Mouse (Mus musculus) liver, postnatal 0 days (tissue): Measurements from ENCODE around the gene Gm13539.
A peak's percentile ranks its signal among the peaks of the same experiment; 100 is the strongest.

Source experiments
- CTCF ChIP-seq: sonication (generic); IDR thresholded peaks from 2 replicates; pipeline ENCODE4 v1.5.1; 2016; ENCODE audit warnings: antibody characterized with exemption, low read depth
- EP300 ChIP-seq: IDR thresholded peaks from 2 replicates; pipeline ENCODE4 v1.6.1; 2016; ENCODE audit warnings: antibody characterized with exemption, low read depth, mild to moderate bottlenecking

DNA sequence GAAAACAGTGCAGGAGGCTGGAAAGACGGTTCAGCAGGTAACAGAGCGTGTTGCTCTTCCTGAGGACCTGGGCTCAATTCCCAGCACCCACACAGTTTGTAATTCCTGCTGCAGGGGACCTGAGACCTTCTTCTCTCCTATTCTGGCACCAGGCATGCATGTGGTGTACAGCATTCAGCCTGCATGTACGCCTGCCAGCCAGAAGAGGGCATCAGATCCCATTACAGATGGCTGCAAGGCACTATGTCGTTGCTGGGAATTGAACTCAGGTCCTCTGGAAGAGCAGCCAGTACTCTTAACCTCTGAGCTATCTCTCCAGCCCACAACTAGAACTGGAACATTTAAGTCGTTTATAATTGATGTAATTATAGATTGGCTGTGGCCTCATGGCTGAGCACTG is 31.3 kb downstream of the Gm13539 start:
- TF ChIP-seq EP300 (no peak), CTCF (peak; percentile 35)
